Mouse (Mus musculus): Measurements from ENCODE around the gene Col3a1. TPM values are rescaled to one million over a fixed set of nuclear protein-coding genes. Genes with fewer than 3 reads are reported as not detected.

Col3a1 gene
- polyA plus RNA-seq, 1 experiment = not detected

DNA sequence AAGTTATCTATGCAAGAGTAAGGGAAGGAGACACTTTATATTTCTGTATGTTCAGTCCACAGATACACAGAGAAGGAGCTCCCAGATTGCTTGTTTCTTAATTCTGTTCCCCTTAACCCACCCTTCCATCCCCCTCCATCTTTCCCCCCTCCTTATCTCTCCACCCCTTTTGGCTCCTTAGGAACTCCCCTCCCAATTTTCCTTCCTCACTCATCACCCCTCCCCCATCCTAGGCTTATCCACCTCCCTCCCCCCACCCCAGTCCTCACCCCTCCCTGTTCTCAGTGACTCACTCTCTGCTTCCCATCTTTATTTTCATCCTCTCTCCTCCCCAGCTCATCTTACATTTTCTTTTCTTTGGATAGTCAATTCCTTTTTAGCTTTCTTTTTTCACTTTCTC lies 1.5 kb downstream of the Col3a1 start:
- H3K27ac ChIP-seq (ENCODE audit: insufficient read depth, low read depth, low read length) = no peak overlapping the region
- H3K4me3 ChIP-seq (ENCODE audit: insufficient read depth, low read depth, low read length) = no peak overlapping the region
- no peaks in the 10 kb centered on the region for H3K4me1 ChIP-seq (ENCODE audit: control insufficient read depth, insufficient read depth, low read length)
- TF ChIP-seq CTCF (IDR thresholded peaks at IDR 0.05; ENCODE audit: insufficient read depth, low read depth, low read length) (no peak), POLR2A (IDR thresholded peaks at IDR 0.05; ENCODE audit: insufficient read depth, low read depth, low read length) (no peak)

- TF ChIP-seq CTCF (IDR thresholded peaks at IDR 0.05; ENCODE audit: insufficient read depth, low read depth, low read length) (no peak), POLR2A (IDR thresholded peaks at IDR 0.05; ENCODE audit: insufficient read depth, low read depth, low read length) (no peak)
- Histone ChIP-seq H3K4me1 (ENCODE audit: control insufficient read depth, insufficient read depth, low read length) (no peaks in the 10 kb centered on the region), H3K27ac (ENCODE audit: insufficient read depth, low read depth, low read length) (no peak overlapping the region), H3K4me3 (ENCODE audit: insufficient read depth, low read depth, low read length) (no peak overlapping the region)
- WGBS = 6% methylated on average over 11 of the region's 11 CpGs
Observed at GRCm38 (mm10) chr1:45313696-45314295, 2.5 kb downstream of the Col3a1 start.

GRCm38 (mm10) chr1:45315767-45316528 lies 4.6 kb downstream of the Col3a1 start:
- Histone ChIP-seq H3K4me1 (ENCODE audit: control insufficient read depth, insufficient read depth, low read length) (no peaks in the 10 kb centered on the region), H3K27ac (ENCODE audit: insufficient read depth, low read depth, low read length) (no peak overlapping the region), H3K4me3 (ENCODE audit: insufficient read depth, low read depth, low read length) (no peak overlapping the region)
- TF ChIP-seq POLR2A (IDR thresholded peaks at IDR 0.05; ENCODE audit: insufficient read depth, low read depth, low read length) = no peak
- no peak for TF ChIP-seq CTCF (IDR thresholded peaks at IDR 0.05; ENCODE audit: insufficient read depth, low read depth, low read length)
- 65% methylated on average over 7 of the region's 7 CpGs for WGBS

- WGBS = 85% methylated on average over 1 of the region's 1 CpGs
- Histone ChIP-seq H3K27ac (ENCODE audit: insufficient read depth, low read depth, low read length) (no peak overlapping the region), H3K4me1 (ENCODE audit: control insufficient read depth, insufficient read depth, low read length) (no peaks in the 10 kb centered on the region), H3K4me3 (ENCODE audit: insufficient read depth, low read depth, low read length) (no peak overlapping the region)
- TF ChIP-seq POLR2A (IDR thresholded peaks at IDR 0.05; ENCODE audit: insufficient read depth, low read depth, low read length) = no peak
- TF ChIP-seq CTCF (IDR thresholded peaks at IDR 0.05; ENCODE audit: insufficient read depth, low read depth, low read length) = no peak
Observed at GRCm38 (mm10) chr1:45318241-45318640, 6.9 kb downstream of the Col3a1 start.

GRCm38 (mm10) chr1:45320861-45321260 lies 9.5 kb downstream of the Col3a1 start:
- H3K27ac ChIP-seq (ENCODE audit: insufficient read depth, low read depth, low read length) = no peak overlapping the region
- no peak for TF ChIP-seq POLR2A (IDR thresholded peaks at IDR 0.05; ENCODE audit: insufficient read depth, low read depth, low read length)
- no peak for TF ChIP-seq CTCF (IDR thresholded peaks at IDR 0.05; ENCODE audit: insufficient read depth, low read depth, low read length)
- H3K4me1 ChIP-seq (ENCODE audit: control insufficient read depth, insufficient read depth, low read length) = no peaks in the 10 kb centered on the region
- no peak overlapping the region for H3K4me3 ChIP-seq (ENCODE audit: insufficient read depth, low read depth, low read length)

DNA sequence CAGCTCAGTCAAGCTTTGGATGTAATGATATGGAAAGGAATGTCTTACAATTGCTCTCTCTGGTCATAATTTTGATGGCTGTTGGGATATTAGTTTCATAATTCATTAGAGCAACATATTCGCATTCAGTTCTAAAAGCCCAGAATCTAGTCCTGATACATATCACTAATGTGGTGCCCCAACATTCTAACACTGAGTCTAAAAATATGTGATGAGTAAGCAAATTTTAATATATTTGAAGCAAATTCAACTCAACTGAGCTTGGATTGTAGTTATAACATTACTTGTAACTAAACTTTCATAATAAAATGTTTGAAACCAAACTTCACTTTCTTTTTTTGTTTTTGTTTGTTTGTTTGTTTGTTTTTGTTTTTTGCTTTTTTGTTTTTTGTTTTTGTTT lies 17.8 kb downstream of the Col3a1 start:
- Histone ChIP-seq H3K4me3 (ENCODE audit: insufficient read depth, low read depth, low read length) (no peak overlapping the region), H3K27ac (ENCODE audit: insufficient read depth, low read depth, low read length) (no peak overlapping the region), H3K4me1 (ENCODE audit: control insufficient read depth, insufficient read depth, low read length) (no peaks in the 10 kb centered on the region)
- WGBS = 100% methylated on average over 1 of the region's 1 CpGs
- no peak for TF ChIP-seq POLR2A (IDR thresholded peaks at IDR 0.05; ENCODE audit: insufficient read depth, low read depth, low read length)
- no peak for TF ChIP-seq CTCF (IDR thresholded peaks at IDR 0.05; ENCODE audit: insufficient read depth, low read depth, low read length)

DNA sequence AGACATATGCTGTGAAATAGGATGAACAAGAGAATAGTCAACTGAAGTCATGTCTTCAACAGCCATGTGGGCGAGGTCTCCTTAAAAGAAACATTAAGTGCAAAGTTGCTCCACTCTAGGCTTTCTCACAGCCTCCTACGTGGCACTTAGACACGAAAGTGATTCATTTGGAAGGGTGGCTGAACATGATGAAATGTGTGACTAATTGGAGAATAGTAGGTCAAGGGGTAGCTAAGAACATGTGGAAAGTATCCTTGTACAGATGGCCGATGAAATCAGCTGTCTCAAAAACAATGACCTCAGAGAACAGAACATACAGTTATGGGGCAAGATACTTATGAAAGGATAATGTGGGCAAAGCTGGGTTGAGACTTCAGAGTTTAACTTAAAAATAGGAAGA lies 44.6 kb downstream of the Col3a1 start:
- no peaks in the 10 kb centered on the region for H3K4me1 ChIP-seq (ENCODE audit: control insufficient read depth, insufficient read depth, low read length)

DNA sequence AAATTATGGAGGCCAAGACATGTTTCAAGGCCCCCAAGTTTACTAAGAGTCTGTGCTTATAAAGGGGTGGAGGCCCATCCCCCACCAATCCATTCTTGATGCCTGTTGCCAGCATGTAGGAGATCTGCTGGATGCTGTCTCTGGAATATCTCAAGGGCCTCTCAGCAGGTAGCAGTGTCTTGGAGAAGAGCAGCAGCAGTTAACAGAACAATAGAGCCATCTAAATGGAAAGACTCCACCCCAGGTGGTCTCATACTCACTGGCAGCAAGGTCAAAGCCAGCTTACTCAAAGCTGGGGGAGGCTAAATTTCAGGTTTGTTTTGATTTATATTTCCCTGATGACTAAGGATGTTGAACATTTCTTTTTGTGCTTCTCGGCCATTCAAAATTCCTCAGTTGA lies 46.7 kb downstream of the Col3a1 start:
- WGBS = 63% methylated on average over 1 of the region's 1 CpGs
- Histone ChIP-seq H3K4me3 (ENCODE audit: insufficient read depth, low read depth, low read length) (no peak overlapping the region), H3K4me1 (ENCODE audit: control insufficient read depth, insufficient read depth, low read length) (no peaks in the 10 kb centered on the region), H3K27ac (ENCODE audit: insufficient read depth, low read depth, low read length) (no peak overlapping the region)
- no peak for TF ChIP-seq POLR2A (IDR thresholded peaks at IDR 0.05; ENCODE audit: insufficient read depth, low read depth, low read length)
- no peak for TF ChIP-seq CTCF (IDR thresholded peaks at IDR 0.05; ENCODE audit: insufficient read depth, low read depth, low read length)

More for the DNA sequence above, 44.6 kb downstream of the Col3a1 start:
- H3K4me3 ChIP-seq (ENCODE audit: insufficient read depth, low read depth, low read length) = no peak overlapping the region
- no peak for TF ChIP-seq POLR2A (IDR thresholded peaks at IDR 0.05; ENCODE audit: insufficient read depth, low read depth, low read length)
- no peak for TF ChIP-seq CTCF (IDR thresholded peaks at IDR 0.05; ENCODE audit: insufficient read depth, low read depth, low read length)
- H3K27ac ChIP-seq (ENCODE audit: insufficient read depth, low read depth, low read length) = no peak overlapping the region
- 82% methylated on average over 4 of the region's 4 CpGs for WGBS

GRCm38 (mm10) chr1:45359147-45359546 lies 47.8 kb downstream of the Col3a1 start:
- no peak overlapping the region for H3K27ac ChIP-seq (ENCODE audit: insufficient read depth, low read depth, low read length)
- no peak overlapping the region for H3K4me3 ChIP-seq (ENCODE audit: insufficient read depth, low read depth, low read length)
- 72% methylated on average over 2 of the region's 2 CpGs for WGBS
- TF ChIP-seq CTCF (IDR thresholded peaks at IDR 0.05; ENCODE audit: insufficient read depth, low read depth, low read length) = no peak
- TF ChIP-seq POLR2A (IDR thresholded peaks at IDR 0.05; ENCODE audit: insufficient read depth, low read depth, low read length) = no peak
- no peaks in the 10 kb centered on the region for H3K4me1 ChIP-seq (ENCODE audit: control insufficient read depth, insufficient read depth, low read length)
